Mouse (Mus musculus) left cerebral cortex, postnatal 36 days (tissue): ENCODE measurements around the gene March5. TPM values are rescaled to one million over a fixed set of nuclear protein-coding genes. Genes with fewer than 3 reads are reported as not detected.
"Not testable (repeated sequence)": the region's sequence is repeated elsewhere in the genome, so short reads cannot be mapped to it uniquely, and the experiment has no call there.

Source experiments
- DNase-seq, 2 experiments: peaks; one replicate each; pipeline ENCODE4 v3.0.0; 2021 to 2022; ENCODE audit warnings: low spot score in 2 of 2, mixed read lengths in 1 of 2
- intact Hi-C: fragments of 180-260 bp; cut with DNase I; formaldehyde crosslinking; loops from one replicate; pipeline ENCODE4 v1.15.1; 2025
- total RNA-seq, 2 experiments: library from RNA; stranded (reverse); gene quantifications; 2 replicates each; pipeline ENCODE4 v1.2.3; 2021

March5 gene
- total RNA-seq, result 10 to 100 TPM; 90.5 to 93.5 TPM

DNA sequence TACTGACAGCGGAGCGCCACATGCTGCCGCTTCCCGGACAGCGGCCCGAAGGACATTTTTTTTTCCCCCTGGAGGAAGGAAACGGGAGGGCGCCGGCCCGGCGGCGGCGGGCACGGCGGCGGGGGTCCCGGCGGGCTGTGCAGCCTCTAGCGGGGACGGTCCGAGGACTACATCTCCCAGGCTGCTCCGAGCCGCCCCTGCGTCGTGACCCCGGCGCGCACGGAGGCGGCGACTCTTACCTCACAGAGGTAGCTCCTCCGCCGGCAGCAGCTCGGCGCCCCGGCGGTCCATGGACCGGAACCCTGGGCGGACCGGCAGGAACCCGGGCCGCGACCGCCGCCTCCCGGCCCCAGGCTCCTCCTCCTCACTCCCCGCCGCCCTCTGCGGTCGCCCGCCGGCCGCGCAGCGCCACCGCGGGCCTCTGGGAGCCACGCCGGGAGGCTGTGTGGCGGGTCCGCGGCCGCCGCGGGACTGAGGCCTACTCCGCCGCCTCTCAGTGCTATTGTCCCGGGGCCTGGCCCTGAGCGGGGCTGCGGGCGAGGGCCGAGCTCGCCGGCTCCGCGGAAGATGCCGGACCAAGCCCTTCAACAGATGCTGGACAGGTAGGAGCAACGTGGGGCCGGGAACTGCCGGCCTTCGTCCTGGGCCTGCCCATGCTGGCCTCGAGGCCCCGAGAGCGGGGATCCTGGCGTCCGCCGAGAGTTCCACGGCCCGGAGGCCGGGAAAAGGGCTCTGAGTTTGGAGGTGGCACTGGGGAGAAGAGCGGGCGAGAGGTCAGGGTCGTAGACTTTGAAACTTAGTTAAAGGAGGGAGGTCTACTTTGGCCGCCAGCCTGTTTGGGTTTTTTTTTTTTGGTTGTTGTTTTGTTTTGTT, at the start of gene March5:
March5 (plus strand) TSS at position 241 of the 873 bp plus-strand sequence.
- intact Hi-C loops, result loop anchor here (2.0 to 5.0 kb wide), 3 partner anchors 33 to 160 kb away; no protein-coding TSS in a partner anchor
- peak; percentile 89 to 93 for DNase-seq

- DNase-seq, result no peak
- intact Hi-C loops, result loop anchor here (5.0 kb wide), 2 partner anchors 95 to 120 kb away; no protein-coding TSS in a partner anchor
Observed at GRCm38 (mm10) chr19:37172096-37172495, 35.2 kb upstream of the March5 start.

- intact Hi-C loops, result loop anchor here (5.0 kb wide), 2 partner anchors 95 to 120 kb away; no protein-coding TSS in a partner anchor
- DNase-seq, result peak; percentile 12 to 17
Observed at GRCm38 (mm10) chr19:37172566-37173130, 34.7 kb upstream of the March5 start.

- intact Hi-C loops, result loop anchor here (2.0 to 5.0 kb wide), 3 partner anchors 33 to 121 kb away; partner anchors contain the start of gene March5
- DNase-seq, result peak in 1 of 2 experiments; percentile 10
Observed at GRCm38 (mm10) chr19:37173331-37174115, 33.8 kb upstream of the March5 start.

DNA sequence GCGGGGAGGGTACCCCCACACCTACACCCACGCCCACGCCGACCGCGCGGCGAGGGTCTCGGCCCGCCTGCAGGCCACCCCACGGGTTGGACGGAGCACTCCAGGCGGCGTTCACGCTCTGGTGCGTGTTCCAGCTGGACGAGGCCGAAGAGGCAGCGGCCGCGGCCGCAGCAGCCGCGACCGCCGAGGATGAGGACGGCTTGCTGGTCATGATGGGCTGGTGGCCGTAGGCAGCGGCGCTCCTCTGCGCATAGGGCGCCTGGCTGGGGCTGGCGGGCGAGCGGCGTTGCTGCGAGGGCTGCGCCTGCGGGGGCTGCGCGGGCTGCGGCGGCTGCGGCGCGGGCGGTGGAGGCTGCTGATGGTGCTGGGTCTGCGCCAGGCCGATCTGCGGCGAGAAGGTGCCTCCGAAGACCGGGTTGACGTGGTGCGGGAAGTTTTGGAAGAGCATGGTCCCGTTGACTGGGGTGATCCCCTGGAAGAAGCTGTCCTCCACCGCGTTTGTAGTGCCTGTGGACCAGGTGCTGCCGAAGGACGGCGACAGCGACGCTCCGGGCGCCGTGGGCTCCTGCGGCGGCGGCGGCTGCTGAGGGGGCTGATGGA, 33.1 kb upstream of the March5 start:
- peak in 1 of 2 experiments; percentile 67 for DNase-seq
- intact Hi-C loops, result loop anchor here (2.0 to 5.0 kb wide), 3 partner anchors 33 to 122 kb away; partner anchors contain the start of gene March5

- DNase-seq, result peak; percentile 70 to 71
- intact Hi-C loops, result loop anchor here (2.0 to 5.0 kb wide), 3 partner anchors 32 to 123 kb away; partner anchors contain the start of gene March5
Observed at GRCm38 (mm10) chr19:37174716-37175435, 32.5 kb upstream of the March5 start.

GRCm38 (mm10) chr19:37175436-37175805, 31.9 kb upstream of the March5 start:
- DNase-seq, result no peak
- intact Hi-C loops, result loop anchor here (2.0 kb wide), 1 partner anchor 31 kb away; the partner anchor contains the start of gene March5

GRCm38 (mm10) chr19:37175919-37176318, 31.4 kb upstream of the March5 start:
- DNase-seq, result peak; percentile 28 to 29
- intact Hi-C loops, result loop anchor here (2.0 kb wide), 1 partner anchor 31 kb away; the partner anchor contains the start of gene March5

DNA sequence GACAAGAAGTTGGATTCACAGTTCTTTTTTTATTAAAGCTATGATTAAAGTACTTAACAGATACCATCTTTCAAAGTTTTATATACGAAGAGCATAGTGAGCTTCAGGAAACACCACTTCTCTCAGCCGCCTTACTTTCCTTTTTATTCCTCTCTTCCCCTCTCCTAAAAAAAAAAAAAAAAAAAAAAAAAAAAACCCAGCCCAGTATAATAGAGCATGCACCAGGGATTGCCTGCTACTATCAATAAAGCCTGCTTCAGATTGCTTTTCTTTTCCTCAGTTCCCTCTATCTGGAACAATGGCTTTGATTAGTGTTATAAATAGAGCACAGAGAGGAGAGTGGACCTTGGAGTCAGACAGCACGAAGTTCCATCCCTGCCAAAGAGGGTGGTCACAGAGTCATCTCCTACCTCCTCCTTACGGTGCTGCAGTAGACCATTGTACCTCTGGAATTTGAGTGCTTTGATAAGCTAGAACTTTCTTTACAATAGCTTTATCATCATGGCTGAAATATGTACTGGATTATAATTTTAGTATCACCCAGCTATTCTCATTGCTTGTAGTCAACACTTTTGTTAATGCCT, 30.4 kb upstream of the March5 start:
- intact Hi-C loops, result no loop called here
- no peak for DNase-seq

DNA sequence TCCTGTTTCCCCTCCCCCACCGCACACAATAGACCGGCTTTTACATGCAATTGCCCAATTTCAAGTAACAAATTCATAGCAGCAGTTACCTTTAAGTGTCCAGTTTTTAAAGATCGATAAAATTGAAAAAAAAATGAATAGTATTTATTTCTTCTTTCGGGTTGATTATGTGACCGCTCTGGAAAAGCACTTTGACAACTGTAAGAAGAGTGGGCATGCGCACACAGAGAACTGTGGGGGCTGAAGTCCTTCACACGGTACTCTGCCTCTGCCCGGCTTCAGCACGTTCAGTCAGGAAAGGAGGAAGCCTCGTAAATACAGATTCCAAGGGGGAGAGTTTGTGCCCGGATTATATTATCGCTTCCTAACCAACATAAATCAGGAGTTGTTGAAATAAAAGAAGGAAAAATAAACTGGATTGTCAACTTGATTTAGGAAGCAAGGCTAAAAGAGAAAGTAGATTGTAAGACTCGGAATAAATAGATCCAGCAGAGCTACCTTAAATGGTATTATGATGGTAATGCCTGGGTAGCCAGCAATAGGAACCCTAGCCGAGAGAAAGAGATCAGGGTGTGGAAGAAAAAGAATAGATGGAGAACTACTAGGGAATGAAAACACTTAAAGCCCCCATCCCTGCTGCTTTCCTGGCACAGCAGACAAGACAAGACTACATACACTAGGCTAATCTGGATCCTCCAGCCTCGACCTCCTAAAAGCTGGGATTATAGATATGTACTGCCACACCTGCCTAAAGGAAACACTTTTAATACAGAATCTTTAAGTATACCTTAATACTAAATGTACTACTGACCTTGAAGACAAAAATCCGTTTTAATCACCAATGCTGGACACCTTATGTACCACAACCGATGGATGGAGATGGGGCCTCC, 29.3 kb upstream of the March5 start:
- peak; percentile 62 to 78 for DNase-seq
- intact Hi-C loops, result no loop called here

GRCm38 (mm10) chr19:37188366-37188948, 18.9 kb upstream of the March5 start:
- intact Hi-C loops, result no loop called here
- DNase-seq, result no peak

DNA sequence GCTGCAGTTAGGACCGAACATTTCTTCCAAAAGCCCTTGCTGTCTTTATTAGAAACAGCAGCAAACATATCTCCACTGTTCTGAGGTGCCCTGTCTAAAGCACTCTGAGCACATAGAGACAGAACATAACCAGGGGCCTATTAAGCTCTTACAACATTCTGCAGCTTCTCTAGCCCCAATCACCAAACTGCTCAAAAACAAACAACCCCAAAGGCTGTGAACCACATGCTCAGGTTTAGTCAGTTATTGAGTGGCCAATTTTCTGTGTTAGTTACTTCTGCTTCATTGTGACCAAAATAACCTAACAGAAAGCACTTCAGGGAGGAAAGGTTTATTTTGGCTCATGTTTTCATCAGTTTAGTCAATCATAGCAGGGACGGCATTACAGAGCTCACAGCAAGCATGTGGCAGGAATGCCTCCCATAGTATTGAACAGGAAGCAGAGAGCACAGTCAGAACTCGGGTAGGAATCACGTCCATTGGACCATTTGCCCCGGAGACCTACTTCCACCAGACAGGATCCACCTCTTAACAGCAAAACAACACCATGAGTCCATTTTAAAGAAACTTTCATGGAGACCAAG, 14.8 kb upstream of the March5 start:
- intact Hi-C loops, result no loop called here
- DNase-seq, result no peak

DNA sequence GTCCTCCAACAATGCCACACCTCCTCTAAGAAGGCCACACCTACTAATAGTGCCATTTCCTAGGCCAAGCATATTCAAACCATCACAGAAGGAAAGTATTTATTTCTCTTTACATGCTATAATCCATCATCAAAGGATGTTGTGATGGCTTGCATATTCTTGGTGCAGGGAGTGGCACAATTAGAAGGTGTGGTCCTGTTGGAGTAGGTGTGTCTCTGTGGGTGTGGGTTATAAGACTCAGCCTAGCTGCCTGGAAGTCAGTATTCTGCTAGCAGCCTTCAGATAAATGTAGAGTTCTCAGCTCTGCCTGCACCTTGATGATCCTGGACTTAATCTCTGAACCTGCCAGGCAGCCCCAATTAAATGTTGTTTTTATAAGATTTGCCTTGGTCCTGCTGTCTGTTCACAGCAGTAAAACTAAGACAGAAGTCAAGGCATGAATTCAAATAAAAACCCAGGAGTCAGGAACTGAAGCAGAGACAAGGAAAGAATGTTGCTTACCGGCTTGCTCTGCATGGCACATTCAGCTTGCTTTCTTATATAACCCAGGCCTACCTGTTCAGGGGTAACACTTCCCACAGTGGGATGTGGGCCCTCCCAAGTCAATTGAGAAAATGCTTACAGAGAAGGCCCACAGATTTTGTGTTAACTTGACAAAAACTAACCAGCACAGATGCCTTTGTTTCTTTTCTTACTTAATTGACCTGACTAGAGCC, 9.0 kb upstream of the March5 start:
- intact Hi-C loops, result no loop called here
- no peak for DNase-seq

DNA sequence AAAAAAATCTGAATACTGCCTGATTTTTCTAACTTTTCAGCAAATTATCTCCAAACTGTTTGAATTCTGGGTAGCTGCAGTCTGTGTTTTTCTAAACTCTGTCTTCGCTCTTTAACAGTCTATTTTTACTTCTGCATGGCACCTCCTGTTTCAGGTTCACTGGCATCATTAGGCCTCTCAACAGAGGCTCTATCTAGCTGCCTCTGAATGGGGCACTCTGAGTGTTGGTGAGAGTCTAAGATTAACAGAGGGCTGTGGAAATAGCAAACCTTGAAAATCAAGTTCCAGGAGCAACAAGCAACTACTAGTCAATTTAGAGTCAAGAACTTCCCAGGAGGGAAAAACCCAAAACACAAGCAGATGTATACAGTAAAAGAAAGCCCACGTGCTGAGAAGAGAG, 7.5 kb upstream of the March5 start:
- DNase-seq, result no peak
- intact Hi-C loops, result no loop called here

DNA sequence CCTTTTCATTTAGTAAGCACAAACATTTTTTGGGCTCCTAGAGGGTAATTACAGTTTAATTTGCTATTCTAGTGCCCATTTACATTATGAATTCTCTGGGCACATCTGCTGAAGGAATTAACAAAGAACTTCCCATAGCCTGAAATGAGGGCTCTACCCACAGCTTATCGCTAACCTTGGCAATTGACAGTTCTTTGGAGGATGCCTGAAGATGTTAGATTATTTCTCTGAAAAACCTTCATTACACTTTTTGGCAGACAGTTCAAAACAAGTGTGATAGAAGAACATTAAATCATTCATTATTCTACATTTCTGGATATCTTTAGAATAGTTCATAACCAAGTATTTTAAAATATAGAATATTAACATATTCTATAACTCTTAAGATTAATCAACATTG, 4.0 kb upstream of the March5 start:
- intact Hi-C loops, result no loop called here
- DNase-seq, result no peak

GRCm38 (mm10) chr19:37205155-37205554, 2.2 kb upstream of the March5 start:
- intact Hi-C loops, result loop anchor here (5.0 kb wide), 2 partner anchors 62 to 158 kb away; no protein-coding TSS in a partner anchor
- DNase-seq, result not testable (repeated sequence)
